Mouse (Mus musculus) gonadal fat pad, adult 2 months (tissue): ENCODE measurements around the gene Sec16b. TPM values are rescaled to one million over a fixed set of nuclear protein-coding genes. Genes with fewer than 3 reads are reported as not detected.

ENCODE experiments used
- DNase-seq: peaks from one replicate; pipeline ENCODE4 v3.0.0-alpha.2; 2012; ENCODE audit warnings: low read depth
- polyA plus RNA-seq: library from polyadenylated mRNA; depleted of rRNA; stranded (reverse); fragments of >200 nt; gene quantifications from 2 replicates; pipeline ENCODE4 v1.2.3, GENCODE M21; 2012; rRNA removed

Gene Sec16b
- polyA plus RNA-seq, 1 experiment, result 7.2 TPM

DNA sequence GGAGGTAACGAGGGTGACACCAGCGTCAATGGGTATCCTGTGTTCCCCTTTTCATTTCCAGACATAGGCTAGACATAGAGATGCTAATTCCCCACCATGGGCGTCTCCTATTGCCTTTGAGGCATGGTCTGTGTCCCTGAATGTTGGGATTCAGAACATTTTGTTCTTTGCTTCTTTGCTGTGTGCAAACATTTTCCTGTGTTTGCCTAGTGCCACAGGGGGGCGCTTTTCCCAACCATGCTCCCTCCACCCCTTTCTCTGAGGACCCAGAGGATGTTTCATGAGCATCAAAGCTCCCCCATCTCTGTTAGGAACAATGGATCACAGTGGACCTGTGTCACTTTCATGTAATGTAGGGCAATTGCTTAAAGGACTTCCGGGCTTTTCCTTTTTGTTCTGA lies 51.6 kb downstream of the Sec16b start:
- no peak for DNase-seq

DNA sequence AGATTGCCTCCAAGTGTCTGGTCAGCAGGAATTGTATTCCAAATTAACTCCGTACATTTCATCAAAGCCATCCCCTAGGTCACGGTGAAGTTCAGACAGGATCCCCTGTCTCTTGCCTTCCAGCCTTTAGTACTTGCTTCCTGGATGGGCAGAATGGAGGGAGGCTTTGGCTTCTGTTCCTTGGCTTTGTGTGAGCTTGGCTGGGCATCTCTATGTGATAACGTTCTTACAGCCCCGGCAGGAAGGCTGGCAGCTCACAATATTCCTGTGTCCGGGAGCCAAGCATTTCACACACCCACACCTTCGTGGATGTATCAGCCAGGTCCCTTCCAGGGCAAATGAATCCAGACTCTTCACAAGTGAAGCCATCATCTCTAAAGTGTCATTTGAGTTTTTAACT lies 53.5 kb downstream of the Sec16b start:
- no peak for DNase-seq

DNA sequence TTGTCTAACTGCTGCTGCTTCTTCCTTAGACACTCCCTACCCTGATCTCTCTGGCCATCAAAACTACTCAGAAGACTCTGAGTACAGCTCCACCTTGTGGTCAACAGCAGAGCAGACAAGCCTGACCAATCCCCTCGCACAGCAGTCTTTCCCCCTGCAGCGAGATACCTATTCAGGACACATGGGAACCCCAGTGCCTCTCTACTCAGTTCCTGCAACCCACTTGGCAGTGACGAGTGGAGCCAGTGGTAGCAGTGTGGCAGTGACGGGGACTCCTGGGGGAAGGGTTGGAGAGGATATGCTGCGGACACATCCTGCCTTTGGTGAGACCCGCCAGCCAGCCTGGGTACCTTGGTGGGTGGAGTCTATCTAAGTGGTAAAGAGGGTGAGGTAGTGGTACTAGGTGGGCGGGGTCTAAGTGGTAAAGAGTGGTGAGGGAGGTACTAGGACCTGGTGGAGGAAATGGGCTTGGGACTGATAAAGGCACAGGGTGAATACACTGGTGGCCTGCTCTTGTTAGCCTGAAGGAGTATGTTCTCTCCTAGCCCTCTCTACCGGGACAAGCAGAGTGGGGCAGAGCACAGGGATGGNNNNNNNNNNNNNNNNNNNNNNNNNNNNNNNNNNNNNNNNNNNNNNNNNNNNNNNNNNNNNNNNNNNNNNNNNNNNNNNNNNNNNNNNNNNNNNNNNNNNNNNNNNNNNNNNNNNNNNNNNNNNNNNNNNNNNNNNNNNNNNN lies 54.3 kb downstream of the Sec16b start:
- DNase-seq, result no peak

DNA sequence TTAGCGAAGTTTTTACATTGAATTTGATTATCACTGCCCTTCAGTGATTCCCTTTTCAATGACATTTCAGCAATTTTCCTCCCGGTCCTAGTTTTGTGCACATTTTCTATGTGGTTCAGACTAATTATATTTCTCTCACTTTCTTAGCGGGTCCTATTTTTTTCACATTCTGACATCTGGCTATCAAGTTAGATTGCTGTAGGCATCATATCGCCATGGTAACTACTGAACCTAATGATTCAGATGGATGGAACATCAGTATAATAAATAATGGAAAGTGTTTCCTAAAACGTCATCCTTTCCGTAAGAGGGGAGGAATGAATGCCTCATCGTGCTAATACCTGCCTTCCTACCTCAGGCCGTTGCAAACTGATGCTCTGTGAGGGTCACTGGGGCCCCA lies 61.3 kb downstream of the Sec16b start:
- no peak for DNase-seq

DNA sequence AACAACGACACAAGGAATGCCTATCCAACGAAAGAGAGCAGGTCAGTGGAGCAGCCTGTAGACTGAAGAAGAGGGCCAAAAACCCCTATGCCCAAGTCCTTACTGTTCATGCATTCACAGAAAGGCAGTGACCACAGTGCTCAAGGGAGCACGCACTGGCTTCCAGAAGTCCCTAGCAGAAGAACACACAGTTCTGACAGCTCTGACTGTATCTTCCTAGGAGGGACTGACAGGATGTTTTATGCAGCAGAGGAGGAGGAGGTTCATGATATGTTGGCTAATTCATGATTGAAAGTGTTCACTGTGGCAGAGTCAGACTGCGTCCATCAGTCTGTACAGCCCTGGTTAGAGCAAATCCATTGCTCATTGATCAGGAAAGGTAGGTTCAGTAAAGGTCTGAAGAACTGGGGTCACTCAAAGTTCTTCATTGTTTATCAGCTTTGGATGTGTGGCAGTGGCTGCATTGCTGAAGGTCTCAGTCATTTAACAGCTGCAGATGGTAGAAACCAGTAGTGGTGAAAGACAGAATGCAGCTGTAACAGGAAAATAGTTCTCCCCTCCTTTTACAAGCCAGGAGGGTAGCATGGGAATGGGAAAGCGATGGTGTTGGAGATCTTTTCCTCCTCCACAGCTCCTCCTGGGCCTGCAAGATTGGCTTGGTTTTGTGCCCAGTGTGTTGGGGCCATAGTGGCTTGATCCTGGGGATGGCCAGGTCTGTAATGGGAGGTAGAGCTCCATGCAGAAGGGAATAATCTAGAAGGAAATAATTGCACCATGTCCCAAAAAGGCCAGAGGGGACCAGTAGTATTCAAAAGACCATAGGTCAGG lies 62.9 kb downstream of the Sec16b start:
- no peak for DNase-seq

DNA sequence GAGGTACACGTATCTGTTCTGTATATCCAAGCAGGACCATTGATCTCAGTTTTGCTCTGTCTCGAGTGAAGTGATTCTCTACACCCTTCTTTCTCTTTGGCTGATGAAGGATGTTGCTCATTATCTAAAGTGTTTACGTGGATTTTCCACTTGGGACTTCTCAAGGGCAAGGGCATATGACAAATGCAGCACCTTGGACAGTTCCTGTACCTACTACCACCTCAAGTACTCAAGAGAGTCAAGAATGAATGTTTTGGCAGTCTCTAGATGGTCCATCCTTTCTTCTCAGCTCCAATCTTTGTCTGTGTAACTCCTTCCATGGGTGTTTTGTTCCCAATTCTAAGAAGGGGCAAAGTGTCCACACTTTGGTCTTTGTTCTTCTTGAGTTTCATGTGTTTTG lies 68.8 kb downstream of the Sec16b start:
- no peak for DNase-seq

DNA sequence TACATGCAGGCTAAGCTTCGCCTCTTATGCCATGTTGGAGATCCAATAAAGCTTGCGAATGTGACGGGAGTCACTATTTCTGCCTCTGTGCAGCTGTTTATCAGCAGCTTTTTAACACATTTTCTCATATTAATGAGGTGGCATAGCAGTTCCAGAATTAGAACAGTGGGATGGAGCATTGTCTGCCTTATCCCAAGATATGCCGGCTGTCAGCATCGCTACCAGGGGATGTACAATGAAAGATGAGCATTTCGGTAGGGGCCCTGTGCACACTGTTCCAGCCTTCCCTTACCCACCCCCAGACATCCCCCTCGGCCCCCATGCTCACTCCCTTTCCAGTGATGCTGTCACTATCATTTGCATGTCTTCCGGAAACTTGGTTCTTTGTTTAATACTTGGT lies 71.8 kb downstream of the Sec16b start:
- no peak for DNase-seq

DNA sequence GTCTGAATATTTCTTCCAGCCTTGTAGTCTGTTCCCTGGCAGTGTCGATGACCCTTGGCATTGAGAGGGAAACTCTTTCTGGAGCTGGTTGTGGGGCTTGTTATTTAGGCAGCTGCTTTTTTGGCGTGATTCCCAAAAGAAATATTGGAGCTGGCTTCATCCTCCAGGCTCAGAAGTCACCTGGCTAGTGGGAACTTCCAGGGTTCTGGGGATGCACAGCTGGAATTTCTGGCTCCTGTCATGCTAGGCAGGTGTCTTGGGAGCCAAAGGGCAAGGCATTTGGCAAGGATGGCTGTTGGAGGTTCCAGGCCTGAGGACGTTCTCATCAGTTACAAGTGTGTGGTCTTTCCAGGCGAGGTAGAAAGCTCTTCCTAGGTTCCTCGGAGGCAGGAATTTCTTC lies 80.0 kb downstream of the Sec16b start:
- DNase-seq, result no peak

DNA sequence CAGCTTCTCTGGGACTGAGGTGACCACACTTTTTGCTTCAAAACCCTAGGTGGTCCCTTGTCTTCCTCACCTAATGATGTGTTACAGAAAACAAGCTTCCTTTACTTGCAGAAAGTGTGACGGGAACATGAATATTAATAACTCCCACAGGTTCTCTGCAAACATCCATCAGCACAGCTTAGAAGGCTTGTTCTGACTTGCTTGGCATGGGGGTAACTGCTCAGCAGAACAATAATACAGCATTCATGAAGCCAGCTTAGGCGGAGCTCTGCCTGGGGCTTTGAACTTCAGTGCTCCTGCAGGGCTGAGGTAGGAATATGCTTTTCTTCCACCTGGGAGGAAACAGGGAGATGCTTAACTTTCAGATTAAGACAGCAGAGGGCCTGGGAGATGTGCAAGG lies 85.5 kb downstream of the Sec16b start:
- no peak for DNase-seq

DNA sequence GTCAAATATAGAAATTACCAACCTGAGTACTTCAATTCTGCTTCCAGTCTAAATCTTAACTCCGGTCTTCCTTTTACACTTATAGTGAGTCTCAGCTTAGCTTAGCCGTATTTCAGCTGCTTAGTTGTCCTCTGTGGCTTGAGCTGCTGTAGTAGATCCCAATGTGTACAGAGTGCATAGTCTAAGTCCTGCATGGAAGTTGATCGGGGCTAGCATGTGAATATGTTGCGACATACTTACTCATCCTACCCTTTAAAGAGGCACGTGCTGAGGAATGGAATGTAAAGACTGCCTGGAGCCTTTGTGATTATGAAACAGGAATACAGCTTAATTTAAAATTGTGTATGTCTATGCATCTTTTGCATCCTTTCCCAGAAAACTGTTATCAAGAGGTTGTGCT lies 88.0 kb downstream of the Sec16b start:
- DNase-seq, result no peak

DNA sequence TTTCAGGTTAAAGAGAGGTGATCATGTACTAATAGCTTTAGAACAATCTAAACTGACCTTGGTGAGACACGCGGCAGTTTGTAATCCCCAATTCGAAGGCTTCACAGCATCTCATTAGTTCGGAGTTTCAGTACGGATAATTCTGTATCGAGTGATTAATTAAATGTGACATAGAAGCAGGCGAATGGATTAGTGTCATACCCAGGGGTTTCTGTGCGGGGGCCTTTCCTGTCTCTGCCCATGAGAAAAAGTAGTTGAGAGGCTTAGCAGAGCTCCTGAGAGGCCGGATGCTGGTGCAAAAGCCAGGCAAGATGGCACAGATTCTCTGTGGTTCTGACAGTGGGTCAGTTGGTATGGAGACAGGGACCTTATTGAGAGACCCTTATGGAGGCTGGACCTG lies 88.6 kb downstream of the Sec16b start:
- DNase-seq, result no peak

DNA sequence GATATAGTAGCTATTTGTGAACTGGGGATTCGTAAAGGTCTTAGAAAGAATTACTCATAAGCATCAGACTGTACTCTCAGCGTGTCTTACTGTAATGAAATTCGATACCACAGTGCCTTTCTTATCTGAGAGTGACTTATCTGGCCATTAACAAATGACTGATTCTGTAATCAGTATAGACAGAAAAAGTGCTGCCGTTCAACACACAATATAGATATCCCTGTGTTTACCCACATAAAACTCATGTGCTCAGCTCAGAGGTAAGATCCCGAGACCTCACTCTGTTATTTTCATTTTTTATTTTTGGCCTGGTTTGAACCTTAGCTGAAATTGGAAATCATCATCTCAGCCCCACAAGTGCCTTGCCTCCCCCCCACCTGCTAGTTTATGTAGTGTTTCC lies 98.0 kb downstream of the Sec16b start:
- no peak for DNase-seq

Other genes starting within 250 kb of the Sec16b start
- gene Rasal2, start 94.1 kb upstream of the Sec16b start, polyA plus RNA-seq, result 3.7 and 4.6 TPM in 2 replicates
- 22.4 and 32.2 TPM in 2 replicates for gene Cryzl2, start 48.2 kb upstream of the Sec16b start, polyA plus RNA-seq